Mouse (Mus musculus) heart, postnatal 4 days (tissue): ENCODE data around the gene Anxa10. TPM values are rescaled to one million over a fixed set of nuclear protein-coding genes. Genes with fewer than 3 reads are reported as not detected.
A peak's percentile ranks its signal among the peaks of the same experiment; 100 is the strongest.

Source experiments
- DNase-seq: peaks from one replicate; pipeline ENCODE4 v3.0.0; 2021
- total RNA-seq, 2 experiments: library from RNA; stranded (reverse); gene quantifications; 2 replicates each; pipeline ENCODE4 v1.2.3; 2021

Gene Anxa10
- not detected for total RNA-seq

DNA sequence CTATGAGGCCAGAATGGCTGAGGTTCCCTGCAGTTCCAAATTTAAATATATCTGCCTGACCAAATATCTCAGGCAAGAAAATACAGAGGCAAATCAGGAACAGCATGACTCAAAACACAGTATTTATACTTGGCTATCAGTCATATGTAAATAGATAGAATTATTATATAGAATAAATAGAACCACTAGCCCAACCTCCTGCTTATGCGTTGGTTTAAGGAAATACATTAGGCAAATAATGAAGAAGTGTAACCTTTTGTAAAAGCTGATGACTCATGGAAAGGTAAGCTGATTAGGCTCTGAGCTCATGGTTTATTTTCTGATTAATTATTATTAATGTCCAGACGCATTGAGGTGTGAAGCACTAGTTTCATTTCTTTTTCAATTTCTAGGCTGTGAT, at the start of gene Anxa10:
Gene Anxa10 (minus strand): TSS at position 53 of the 400 bp plus-strand sequence.
- no peak for DNase-seq

- DNase-seq, result no peak
These were observed 9.9 kb upstream of the Anxa10 start for GRCm38 (mm10) chr8:62132662-62133366.

- no peak for DNase-seq
These were observed 25.7 kb downstream of the Anxa10 start for GRCm38 (mm10) chr8:62097213-62097612.

GRCm38 (mm10) chr8:62081804-62082203, 41.1 kb downstream of the Anxa10 start:
- no peak for DNase-seq

DNA sequence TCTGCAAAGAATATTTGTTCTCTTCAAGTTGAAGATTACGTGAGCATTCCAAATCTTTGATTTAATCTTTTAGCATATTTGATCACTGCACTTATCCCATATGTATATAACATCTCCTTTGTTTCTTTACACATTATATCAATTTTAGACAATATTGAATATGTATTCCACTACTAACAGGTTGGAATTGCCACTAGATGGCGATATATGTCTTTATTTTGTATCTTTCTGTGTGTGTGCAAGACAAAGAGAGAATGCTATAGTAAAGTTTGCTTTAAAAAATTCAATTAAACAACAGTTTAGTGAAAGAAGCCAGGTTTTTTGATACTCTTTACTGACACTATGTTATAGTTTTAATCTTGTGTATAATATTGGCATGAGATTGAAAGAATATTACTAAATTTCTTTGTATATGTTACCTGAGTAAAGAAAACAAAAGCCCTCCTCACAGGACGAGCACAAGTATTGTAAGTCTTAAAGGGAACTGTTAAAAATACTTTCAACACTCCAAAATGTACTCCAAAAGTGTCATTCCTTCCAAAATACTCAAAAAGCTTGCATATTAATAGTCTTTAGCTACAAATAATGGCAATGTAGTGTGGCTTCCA, 42.7 kb downstream of the Anxa10 start:
- DNase-seq, result no peak

DNA sequence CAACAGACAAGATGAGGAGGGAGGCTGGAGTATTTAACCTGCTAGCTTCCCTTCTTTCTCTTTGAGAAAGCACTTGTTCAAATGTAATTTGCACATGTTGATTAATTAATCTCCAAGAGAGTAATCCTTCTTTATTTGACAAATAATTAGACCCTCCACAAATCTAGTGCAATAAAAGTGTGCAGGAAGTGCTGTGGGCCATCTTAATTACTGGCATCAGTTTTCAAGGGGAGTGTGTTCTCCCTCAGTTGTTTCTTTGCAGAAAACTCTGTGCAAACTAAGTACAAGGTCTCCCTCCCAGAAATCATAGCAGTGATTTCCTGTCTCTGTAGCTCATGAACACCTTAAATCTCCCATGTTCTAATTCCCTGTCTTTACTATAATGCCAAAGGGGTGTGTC, 54.6 kb downstream of the Anxa10 start:
- no peak for DNase-seq

DNA sequence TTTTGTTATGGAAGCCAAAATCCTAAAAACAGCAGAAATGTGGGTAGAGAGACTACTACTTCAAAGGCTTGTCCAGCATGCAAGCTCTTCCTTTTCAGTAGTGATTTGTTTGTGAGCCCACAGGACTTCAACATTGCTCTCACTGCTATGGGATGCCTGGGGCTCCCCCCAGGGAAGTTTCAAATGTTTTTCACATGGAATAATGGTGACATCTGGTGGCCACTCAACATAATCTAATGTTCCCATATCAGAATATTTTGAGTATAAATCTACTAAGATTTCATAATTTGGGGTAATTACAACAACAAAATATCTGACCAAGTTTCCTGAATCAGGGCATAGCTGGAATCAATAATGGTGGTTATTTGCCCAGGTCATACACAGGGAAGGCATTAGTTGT, 62.6 kb downstream of the Anxa10 start:
- peak; percentile 8 for DNase-seq

DNA sequence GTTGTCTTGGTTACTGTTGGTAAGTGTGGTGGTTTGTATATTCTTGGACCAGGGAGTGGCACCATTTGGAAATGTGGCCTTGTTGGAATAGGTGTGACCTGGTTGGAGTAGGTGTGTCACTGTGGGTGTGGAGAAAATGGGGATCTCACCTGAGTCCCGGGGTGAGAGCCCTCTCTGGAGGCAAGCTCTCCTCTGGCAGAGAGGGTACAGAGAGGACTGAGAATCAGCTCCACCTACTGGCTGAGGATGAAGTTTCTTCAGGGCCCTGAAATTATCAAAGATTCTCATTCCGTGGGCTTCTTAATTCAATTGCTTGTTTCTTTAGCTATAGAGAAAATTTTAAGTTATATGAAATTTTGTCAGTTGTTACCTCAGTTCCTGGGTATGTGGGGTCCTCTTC, 76.1 kb downstream of the Anxa10 start:
- DNase-seq, result peak; percentile 11

DNA sequence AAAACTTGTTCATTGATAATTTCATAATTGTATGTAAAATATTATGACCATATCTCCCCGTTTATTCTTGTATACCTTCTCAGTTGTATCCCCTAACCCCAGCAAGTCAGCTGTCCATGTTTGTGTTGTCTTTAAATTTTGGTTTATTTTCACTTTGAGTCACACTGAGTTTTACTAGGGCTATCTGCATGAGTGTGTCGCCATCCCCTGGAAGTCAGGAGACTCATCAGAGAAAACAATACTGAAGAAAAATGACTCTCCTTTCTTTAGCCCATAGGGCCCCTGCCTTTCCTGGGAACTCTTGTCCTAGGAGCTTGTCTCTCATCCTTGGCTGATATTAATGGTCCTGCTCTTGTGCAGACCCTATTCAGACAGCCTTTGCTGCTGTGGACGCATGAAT, 88.6 kb downstream of the Anxa10 start:
- peak; percentile 28 for DNase-seq

- no peak for DNase-seq
These were observed 108.4 kb downstream of the Anxa10 start for GRCm38 (mm10) chr8:62014582-62014981.

DNA sequence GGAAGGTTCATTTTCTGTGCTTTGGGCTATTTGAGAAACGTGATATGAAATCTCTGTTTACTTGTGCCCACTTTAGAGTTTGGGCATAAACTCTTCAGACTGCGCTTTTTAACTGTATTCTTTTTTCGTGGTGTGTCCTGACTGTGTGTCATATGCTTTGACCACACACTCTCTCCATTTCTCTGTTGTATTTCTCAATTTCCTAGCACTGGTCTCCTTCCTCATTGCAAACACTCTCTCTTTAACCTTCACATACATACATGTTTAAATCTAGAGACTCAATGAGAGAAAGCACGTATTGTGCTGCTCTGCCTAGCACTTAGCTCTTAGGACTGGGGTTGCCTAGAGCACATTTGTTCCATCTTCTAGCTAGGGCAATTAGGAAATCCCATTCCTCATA, 108.8 kb downstream of the Anxa10 start:
- no peak for DNase-seq

Other genes with a start within 250 kb of the Anxa10 start
- gene Palld, start 220.5 kb downstream of the Anxa10 start, total RNA-seq, result 100 to 1,000 TPM; 311 to 316 TPM
- 1 to 10 TPM; 1.5 to 2.3 TPM for gene Ddx60, start 195.1 kb downstream of the Anxa10 start, total RNA-seq